Mouse (Mus musculus) G1E (cell line): Measurements from ENCODE around the gene Fez1.

ENCODE experiments used
- CTCF ChIP-seq: IDR thresholded peaks from 2 replicates; pipeline ENCODE4 v1.5.1; 2012; ENCODE audit warnings: low read depth, low read length, inconsistent platforms, mixed read lengths
- GATA1 ChIP-seq: IDR thresholded peaks from 2 replicates; pipeline ENCODE4 v1.6.1; 2012; ENCODE audit warnings: borderline replicate concordance, low read length, inconsistent platforms, mixed read lengths

- no peak for TF ChIP-seq CTCF
- no peak for TF ChIP-seq GATA1
Observed at GRCm38 (mm10) chr9:36801961-36802360, 19.7 kb upstream of the Fez1 start.
